Mouse (Mus musculus) CH12.LX (cell line): ENCODE data around the gene Tram2.

Source experiments
- CHD1 ChIP-seq: IDR thresholded peaks from 2 replicates; pipeline ENCODE4 v1.6.1; 2012; ENCODE audit warnings: low read depth, low read length, improper control_type of control experiment, inconsistent platforms
- CTCF ChIP-seq, 2 experiments: IDR thresholded peaks in 1 of 2; conservative IDR thresholded peaks in 1 of 2; 2 replicates each; pipeline ENCODE4 v1.5.1; 2011 to 2012; ENCODE audit warnings: low read depth in 2 of 2, low read length in 2 of 2, improper control_type of control experiment in 1 of 2, inconsistent platforms in 1 of 2, mild to moderate bottlenecking in 1 of 2, moderate library complexity in 1 of 2
- E2F4 ChIP-seq: IDR thresholded peaks from 2 replicates; pipeline ENCODE4 v1.6.1; 2011; ENCODE audit warnings: low read depth, low read length, improper control_type of control experiment; ENCODE audit not compliant: insufficient replicate concordance
- EP300 ChIP-seq: IDR thresholded peaks from 2 replicates; pipeline ENCODE4 v1.6.1; 2011; ENCODE audit warnings: low read length, improper control_type of control experiment
- IRF4 ChIP-seq: IDR thresholded peaks from 2 replicates; pipeline ENCODE4 v1.6.1; 2014; ENCODE audit warnings: low read depth, mild to moderate bottlenecking, inconsistent platforms, low read length, improper control_type of control experiment
- JUND ChIP-seq: conservative IDR thresholded peaks from 2 replicates; pipeline ENCODE4 v1.6.1; 2011; ENCODE audit warnings: low read depth, low read length, improper control_type of control experiment
- MAX ChIP-seq: IDR thresholded peaks from 2 replicates; pipeline ENCODE4 v1.6.1; 2011; ENCODE audit warnings: low read length, improper control_type of control experiment
- MAZ ChIP-seq: IDR thresholded peaks from 2 replicates; pipeline ENCODE4 v1.6.1; 2012; ENCODE audit warnings: low read depth, mild to moderate bottlenecking, inconsistent platforms, low read length, improper control_type of control experiment, moderate library complexity
- MXI1 ChIP-seq: IDR thresholded peaks from 2 replicates; pipeline ENCODE4 v1.6.1; 2011; ENCODE audit warnings: mild to moderate bottlenecking, low read depth, low read length, improper control_type of control experiment
- POLR2A ChIP-seq: IDR thresholded peaks from 2 replicates; pipeline ENCODE4 v1.6.1; 2011; ENCODE audit warnings: low read depth, mild to moderate bottlenecking, improper control_type of control experiment, low read length
- USF1 ChIP-seq: IDR thresholded peaks from 2 replicates; pipeline ENCODE4 v1.6.1; 2014; ENCODE audit warnings: low read depth, mild to moderate bottlenecking, inconsistent platforms, low read length, improper control_type of control experiment
- ZC3H11A ChIP-seq: IDR thresholded peaks from 2 replicates; pipeline ENCODE4 v1.6.1; 2012; ENCODE audit warnings: low read depth, mild to moderate bottlenecking, inconsistent platforms, low read length, improper control_type of control experiment

DNA sequence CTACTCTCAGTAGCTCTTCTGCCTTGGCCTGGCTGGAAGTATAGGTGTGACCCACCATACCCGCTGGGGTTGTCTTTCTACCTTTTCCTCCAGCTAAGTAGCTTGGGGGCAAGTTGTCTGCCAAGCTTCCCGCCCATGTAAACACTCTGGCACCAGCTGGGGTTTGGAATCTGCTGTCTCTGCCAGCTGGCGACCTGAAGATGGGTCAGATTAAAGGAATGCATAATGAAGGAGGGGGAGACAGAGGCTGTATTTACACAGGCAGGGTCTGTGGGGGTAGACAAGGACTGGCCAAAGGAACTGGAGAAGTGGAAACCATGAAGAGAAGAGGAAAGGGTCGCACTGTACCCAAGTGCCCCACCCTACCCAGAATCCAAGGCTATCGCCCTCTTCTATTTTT, 26.4 kb downstream of the Tram2 start:
- TF ChIP-seq E2F4 (no peak), POLR2A (no peak), CTCF (conservative IDR thresholded peaks at IDR 0.05 in 1 of 2, IDR thresholded peaks at IDR 0.05 in 1 of 2; ENCODE audit: low read depth in 2 of 2, low read length in 2 of 2) (no peak), JUND (no peak), IRF4 (no peak), MAZ (no peak), CHD1 (no peak), MXI1 (no peak), EP300 (no peak), USF1 (no peak), ZC3H11A (no peak), MAX (no peak)
